17 mouse cellular contexts compared by ENCODE assay signal in the genomic region with DNA sequence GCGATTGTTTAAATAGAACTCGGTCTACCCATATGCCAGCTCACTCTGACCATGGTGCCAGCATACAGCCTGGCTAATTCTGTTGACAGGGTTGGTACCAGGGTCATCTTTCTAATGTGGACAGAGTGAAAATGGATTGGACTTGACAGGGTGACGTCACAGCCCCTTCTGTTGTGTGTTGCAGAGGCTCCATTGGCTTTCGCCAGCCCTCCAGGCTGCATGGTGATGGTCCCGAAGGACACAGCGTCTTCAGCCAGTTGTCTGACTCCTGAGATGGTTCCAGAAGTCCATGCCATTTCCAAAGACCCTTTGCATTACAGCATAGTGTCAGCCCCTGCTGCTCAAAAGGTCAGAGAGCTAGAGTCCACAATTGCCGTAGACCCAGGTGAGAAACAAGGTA.
"Had no signal": no experiment of that assay in that cellular context is flagged by ENCODE, and none has a peak within 500 bp of the region (broad histone marks: within the 10 kb centered on the region; RNA-seq: fewer than 3 reads in every experiment).

No protein-coding gene starts in this region.

- H3K4me3 ChIP-seq: lung, embryonic 15.5 days; megakaryocyte, embryonic 14.5 days; midbrain, embryonic 13.5 days; midbrain, embryonic 15.5 days; neural tube, embryonic 12.5 days; stomach, embryonic 15.5 days had no signal

- H3K36me3 ChIP-seq: lung, embryonic 15.5 days; midbrain, embryonic 13.5 days; midbrain, embryonic 15.5 days; neural tube, embryonic 12.5 days; stomach, embryonic 15.5 days had no signal

- H3K27me3 ChIP-seq: lung, embryonic 15.5 days; megakaryocyte, embryonic 14.5 days; midbrain, embryonic 13.5 days; midbrain, embryonic 15.5 days; neural tube, embryonic 12.5 days; stomach, embryonic 15.5 days had no signal

- DNase-seq: liver, postnatal 0 days; lung, adult 2 months; lung, postnatal 14 days; lung, postnatal 36 days; right cerebral cortex, postnatal 14 days; thymus, adult 18-20 months; thymus, postnatal 14 days; thymus, postnatal 36 days had no signal

- H3K4me1 ChIP-seq: lung, embryonic 15.5 days; midbrain, embryonic 15.5 days; stomach, embryonic 15.5 days had no signal

- H3K9ac ChIP-seq: liver, postnatal 0 days; lung, embryonic 15.5 days; midbrain, embryonic 13.5 days; midbrain, embryonic 15.5 days; neural tube, embryonic 12.5 days; stomach, embryonic 15.5 days had no signal

- ATAC-seq: liver, postnatal 0 days; lung, postnatal 0 days; midbrain, embryonic 13.5 days; midbrain, embryonic 15.5 days had no signal

- H3K27ac ChIP-seq: lung, embryonic 15.5 days; macrophage; midbrain, embryonic 13.5 days; midbrain, embryonic 15.5 days; neural tube, embryonic 12.5 days; stomach, embryonic 15.5 days had no signal

- H3K9me3 ChIP-seq: lung, embryonic 15.5 days; megakaryocyte, embryonic 14.5 days; midbrain, embryonic 13.5 days; midbrain, embryonic 15.5 days; neural tube, embryonic 12.5 days; stomach, embryonic 15.5 days had no signal

- H3K4me2 ChIP-seq: lung, embryonic 15.5 days; midbrain, embryonic 11.5 days; midbrain, embryonic 13.5 days; midbrain, embryonic 15.5 days; neural tube, embryonic 12.5 days; stomach, embryonic 15.5 days had no signal
